Mouse (Mus musculus) embryonic stem cell, embryonic (primary cell): ENCODE measurements around the gene Gtf2h4.

Source experiments
- CTCF ChIA-PET, 4 experiments: fragments of 300-600 bp in 2 of 4; fragments of 350-600 bp in 2 of 4; sonication (Branson Sonifier 250); formaldehyde crosslinking; loops; one replicate each; lab custom pipeline; 2022; ENCODE audit warnings: inconsistent platforms in 2 of 4; lab: Charles Lee
- POLR2A ChIA-PET, 4 experiments: fragments of 300-600 bp in 2 of 4; fragments of 350-600 bp in 2 of 4; sonication (Branson Sonifier 250); formaldehyde crosslinking; loops; one replicate each; lab custom pipeline; 2022; ENCODE audit warnings: antibody characterized with exemption in 4 of 4, inconsistent platforms in 1 of 4; lab: Charles Lee

Gtf2h4 gene

GRCm38 (mm10) chr17:35681986-35682385 lies 8.4 kb upstream of the Gtf2h4 start:
- CTCF ChIA-PET: interaction anchor here (0.5 to 1.6 kb wide), 12 partner anchors 13 to 186 kb away, joined by 3 to 6 read pairs (median 4); partner anchors contain the start of gene Ddr1 (in 1 of the 4)
- POLR2A ChIA-PET: interaction anchor here (0.5 to 3.1 kb wide), 19 partner anchors 8 to 174 kb away, joined by 3 to 17 read pairs (median 5); partner anchors contain the start of genes Gtf2h4 (in 2 of the 4) and Vars2 (in 2 of the 4)

- CTCF ChIA-PET: interaction anchor here in 3 of 4 experiments (0.5 to 1.5 kb wide), 8 partner anchors 8 to 750 kb away, joined by 3 to 5 read pairs (median 3); partner anchors contain the start of gene Neu1 (in 1 of the 3)
- POLR2A ChIA-PET: interaction anchor here in 3 of 4 experiments (0.5 to 3.1 kb wide), 15 partner anchors 9 to 51 kb away, joined by 3 to 17 read pairs (median 3); partner anchors contain the start of genes Vars2 (in 2 of the 3) and Ddr1 (in 1 of the 3)
Measured at GRCm38 (mm10) chr17:35680591-35680990, 7.1 kb upstream of the Gtf2h4 start.

- POLR2A ChIA-PET: interaction anchor here in 3 of 4 experiments (1.3 to 2.9 kb wide), 5 partner anchors 8 to 1378 kb away, joined by 3 to 12 read pairs (median 7); no protein-coding TSS in a partner anchor
- CTCF ChIA-PET: interaction anchor here in 2 of 4 experiments (1.0 to 2.2 kb wide), 2 partner anchors 67 to 88 kb away, joined by 3 to 6 read pairs; no protein-coding TSS in a partner anchor
Measured at GRCm38 (mm10) chr17:35672527-35672926, 1.0 kb downstream of the Gtf2h4 start.

- ChIA-PET CTCF (interaction anchor here in 1 of 4 experiments (1.5 kb wide), 1 partner anchor 37 kb away, joined by 4 read pairs; no protein-coding TSS in a partner anchor), POLR2A (interaction anchor here in 1 of 4 experiments (0.8 to 1.3 kb wide), 3 partner anchors 9 to 65 kb away, joined by 3 read pairs; no protein-coding TSS in a partner anchor)
Measured at GRCm38 (mm10) chr17:35671846-35672245, 1.7 kb downstream of the Gtf2h4 start.

GRCm38 (mm10) chr17:35669731-35670130 lies 3.8 kb downstream of the Gtf2h4 start:
- CTCF ChIA-PET: interaction anchor here in 2 of 4 experiments (0.6 to 1.0 kb wide), 2 partner anchors 21 to 143 kb away, joined by 3 read pairs; no protein-coding TSS in a partner anchor
- POLR2A ChIA-PET: interaction anchor here in 2 of 4 experiments (0.5 to 3.5 kb wide), 3 partner anchors 11 to 522 kb away, joined by 3 to 17 read pairs (median 5); no protein-coding TSS in a partner anchor

GRCm38 (mm10) chr17:35667334-35668065 lies 6.0 kb downstream of the Gtf2h4 start, which contains the start of gene Vars2:
Vars2 (minus strand) TSS chr17:35667592.
- POLR2A ChIA-PET: interaction anchor here in 3 of 4 experiments (0.7 to 3.5 kb wide), 15 partner anchors 10 to 312 kb away, joined by 3 to 17 read pairs (median 4); partner anchors contain the start of genes Gnl1 (in 1 of the 3), Ier3 (in 1 of the 3), Mrps18b (in 1 of the 3) and Ppp1r10 (in 1 of the 3)

GRCm38 (mm10) chr17:35666851-35667256 lies 6.7 kb downstream of the Gtf2h4 start:
- CTCF ChIA-PET: interaction anchor here in 2 of 4 experiments (0.6 to 4.0 kb wide), 5 partner anchors 32 to 421 kb away, joined by 3 to 32 read pairs (median 3); partner anchors contain the start of gene Flot1 (in 1 of the 2)
- POLR2A ChIA-PET: interaction anchor here in 2 of 4 experiments (0.6 to 3.5 kb wide), 9 partner anchors 14 to 155 kb away, joined by 3 to 17 read pairs (median 5); partner anchors contain the start of gene Ier3 (in 1 of the 2)

More at GRCm38 (mm10) chr17:35667334-35668065, 6.0 kb downstream of the Gtf2h4 start, which contains the start of gene Vars2:
- CTCF ChIA-PET: interaction anchor here in 3 of 4 experiments (0.6 to 4.0 kb wide), 8 partner anchors 11 to 421 kb away, joined by 3 to 32 read pairs (median 3); partner anchors contain the start of gene Flot1 (in 1 of the 3)

GRCm38 (mm10) chr17:35665957-35666515 lies 7.5 kb downstream of the Gtf2h4 start:
- ChIA-PET POLR2A (interaction anchor here in 3 of 4 experiments (0.5 to 2.3 kb wide), 17 partner anchors 8 to 150 kb away, joined by 3 to 9 read pairs (median 3); partner anchors contain the start of gene Gtf2h4 (in 1 of the 3)), CTCF (interaction anchor here (0.5 to 4.0 kb wide), 23 partner anchors 12 to 331 kb away, joined by 3 to 32 read pairs (median 3); partner anchors contain the start of gene Dhx16 (in 1 of the 4))

- POLR2A ChIA-PET: interaction anchor here in 3 of 4 experiments (0.9 to 2.8 kb wide), 29 partner anchors 9 to 235 kb away, joined by 3 to 15 read pairs (median 3); partner anchors contain the start of genes Flot1 (in 1 of the 3) and Mdc1 (in 1 of the 3)
- CTCF ChIA-PET: interaction anchor here in 3 of 4 experiments (0.7 to 2.3 kb wide), 10 partner anchors 10 to 84 kb away, joined by 3 to 8 read pairs (median 4); no protein-coding TSS in a partner anchor
Measured at GRCm38 (mm10) chr17:35653086-35653485, 20.5 kb downstream of the Gtf2h4 start.

GRCm38 (mm10) chr17:35649429-35649828 lies 24.1 kb downstream of the Gtf2h4 start:
- POLR2A ChIA-PET: interaction anchor here in 1 of 4 experiments (1.1 kb wide), 1 partner anchor 16 kb away, joined by 3 read pairs; no protein-coding TSS in a partner anchor
- CTCF ChIA-PET: interaction anchor here in 3 of 4 experiments (0.6 to 1.5 kb wide), 6 partner anchors 10 to 92 kb away, joined by 3 to 7 read pairs (median 3); no protein-coding TSS in a partner anchor

- ChIA-PET CTCF (interaction anchor here in 2 of 4 experiments (0.8 to 1.4 kb wide), 4 partner anchors 9 to 94 kb away, joined by 3 to 5 read pairs (median 3); no protein-coding TSS in a partner anchor), POLR2A (interaction anchor here in 3 of 4 experiments (0.8 to 1.3 kb wide), 6 partner anchors 8 to 30 kb away, joined by 3 to 4 read pairs (median 4); partner anchors contain the start of gene Gtf2h4 (in 1 of the 3))
Measured at GRCm38 (mm10) chr17:35643609-35644236, 29.8 kb downstream of the Gtf2h4 start, which contains the start of gene Mucl3. Mucl3 (minus strand) TSS chr17:35643695.

GRCm38 (mm10) chr17:35639352-35639751 lies 34.2 kb downstream of the Gtf2h4 start:
- ChIA-PET CTCF (interaction anchor here in 3 of 4 experiments (0.6 to 1.5 kb wide), 11 partner anchors 14 to 1433 kb away, joined by 3 to 5 read pairs (median 3); no protein-coding TSS in a partner anchor), POLR2A (interaction anchor here in 3 of 4 experiments (0.6 to 2.1 kb wide), 5 partner anchors 13 to 32 kb away, joined by 3 to 11 read pairs (median 4); no protein-coding TSS in a partner anchor)

GRCm38 (mm10) chr17:35638475-35639190 lies 34.9 kb downstream of the Gtf2h4 start:
- ChIA-PET CTCF (interaction anchor here (0.5 to 1.5 kb wide), 15 partner anchors 13 to 606 kb away, joined by 3 to 14 read pairs (median 4); no protein-coding TSS in a partner anchor), POLR2A (interaction anchor here in 3 of 4 experiments (0.9 to 2.1 kb wide), 8 partner anchors 10 to 47 kb away, joined by 3 to 11 read pairs (median 3); no protein-coding TSS in a partner anchor)

GRCm38 (mm10) chr17:35636363-35636762 lies 37.2 kb downstream of the Gtf2h4 start:
- ChIA-PET POLR2A (interaction anchor here in 1 of 4 experiments (0.9 to 3.0 kb wide), 6 partner anchors 14 to 134 kb away, joined by 3 to 12 read pairs (median 4); no protein-coding TSS in a partner anchor), CTCF (interaction anchor here (0.5 to 4.2 kb wide), 16 partner anchors 10 to 523 kb away, joined by 3 to 62 read pairs (median 10); partner anchors contain the start of genes Vars2 (in 2 of the 4) and Gm9573 (in 1 of the 4))

GRCm38 (mm10) chr17:35635699-35636111 lies 37.8 kb downstream of the Gtf2h4 start:
- CTCF ChIA-PET: interaction anchor here (0.6 to 4.2 kb wide), 43 partner anchors 10 to 1054 kb away, joined by 3 to 62 read pairs (median 6); partner anchors contain the start of genes Vars2 (in 2 of the 4), Gm9573 (in 1 of the 4) and Sfta2 (in 1 of the 4)
- POLR2A ChIA-PET: interaction anchor here in 2 of 4 experiments (0.6 to 3.0 kb wide), 10 partner anchors 8 to 186 kb away, joined by 3 to 12 read pairs (median 4); partner anchors contain the start of gene Ier3 (in 1 of the 2)
